In genomic region chr19:46478242-46478641, GRCm38 (mm10) we compare ENCODE assay signal across 8 mouse cellular contexts. TPM values are rescaled to one million over a fixed set of nuclear protein-coding genes. Genes with fewer than 3 reads are reported as not detected.
DNase-seq lines count a peak whose midpoint lies in the region; ATAC-seq and TF ChIP-seq lines count a peak whose summit lies in the region.

No protein-coding gene starts in this region.

- H3K27me3 ChIP-seq in midbrain, embryonic 13.5 days: no peaks in the 10 kb centered on the region
- no peaks in the 10 kb centered on the region for H3K27me3 ChIP-seq in midbrain, embryonic 15.5 days (replicated peaks)
- H3K27me3 ChIP-seq in embryonic facial prominence, embryonic 15.5 days: no peaks in the 10 kb centered on the region
- no peaks in the 10 kb centered on the region for H3K27me3 ChIP-seq in hindbrain, postnatal 0 days (ENCODE audit: insufficient read depth, low read length)
- no peaks in the 10 kb centered on the region for H3K27me3 ChIP-seq in stomach, embryonic 14.5 days (ENCODE audit: control insufficient read depth, insufficient read depth, low read length)

- H3K27ac ChIP-seq in midbrain, embryonic 13.5 days: peak overlapping the region; percentile 36; the same call in 1 of the 2 replicates
- H3K27ac ChIP-seq in midbrain, embryonic 15.5 days: no peak overlapping the region
- peak overlapping the region; percentile 87 for H3K27ac ChIP-seq in embryonic facial prominence, embryonic 15.5 days (replicated peaks)
- H3K27ac ChIP-seq in hindbrain, postnatal 0 days: peak overlapping the region; percentile 48; the same call in 1 of the 2 replicates
- peak overlapping the region; percentile 87; the same call in 1 of the 2 replicates for H3K27ac ChIP-seq in stomach, embryonic 14.5 days (ENCODE audit: low read length)

- no peak overlapping the region for H3K4me3 ChIP-seq in midbrain, embryonic 13.5 days (replicated peaks)
- no peak overlapping the region for H3K4me3 ChIP-seq in midbrain, embryonic 15.5 days
- H3K4me3 ChIP-seq in embryonic facial prominence, embryonic 15.5 days (replicated peaks): no peak overlapping the region
- no peak overlapping the region for H3K4me3 ChIP-seq in hindbrain, postnatal 0 days (ENCODE audit: low read length)
- H3K4me3 ChIP-seq in stomach, embryonic 14.5 days (ENCODE audit: low read depth, low read length): no peak overlapping the region

- WGBS in midbrain, embryonic 13.5 days: 90% methylated on average over 4 of the region's 4 CpGs
- WGBS in midbrain, embryonic 15.5 days: 87% methylated on average over 4 of the region's 4 CpGs
- WGBS in embryonic facial prominence, embryonic 15.5 days: 70% methylated on average over 4 of the region's 4 CpGs
- WGBS in hindbrain, postnatal 0 days: 64% methylated on average over 4 of the region's 4 CpGs
- 74% methylated on average over 4 of the region's 4 CpGs for WGBS in stomach, embryonic 14.5 days

- H3K36me3 ChIP-seq in midbrain, embryonic 13.5 days: peaks cover 53% of the 10 kb centered on the region
- no peaks in the 10 kb centered on the region for H3K36me3 ChIP-seq in midbrain, embryonic 15.5 days (replicated peaks)
- H3K36me3 ChIP-seq in embryonic facial prominence, embryonic 15.5 days: peaks cover 41% of the 10 kb centered on the region
- peaks cover 11% of the 10 kb centered on the region for H3K36me3 ChIP-seq in hindbrain, postnatal 0 days (ENCODE audit: insufficient read depth, low read length)
- H3K36me3 ChIP-seq in stomach, embryonic 14.5 days (ENCODE audit: control insufficient read depth, insufficient read depth, low read length): peaks cover 21% of the 10 kb centered on the region

- ATAC-seq in midbrain, embryonic 13.5 days: no peak
- no peak for ATAC-seq in midbrain, embryonic 15.5 days (replicated peaks)
- ATAC-seq in embryonic facial prominence, embryonic 15.5 days (ENCODE audit: insufficient number of reproducible peaks, low FRiP score, low TSS enrichment, low read depth): no peak
- ATAC-seq in hindbrain, postnatal 0 days: no peak
- no peak for ATAC-seq in stomach, embryonic 14.5 days (ENCODE audit: insufficient number of reproducible peaks, insufficient read depth, low FRiP score, low read depth)

- peaks cover 46% of the 10 kb centered on the region for H3K4me1 ChIP-seq in midbrain, embryonic 13.5 days (replicated peaks)
- H3K4me1 ChIP-seq in midbrain, embryonic 15.5 days: peaks cover 32% of the 10 kb centered on the region
- H3K4me1 ChIP-seq in embryonic facial prominence, embryonic 15.5 days: peaks cover 69% of the 10 kb centered on the region
- peaks cover 15% of the 10 kb centered on the region for H3K4me1 ChIP-seq in hindbrain, postnatal 0 days (ENCODE audit: insufficient read depth, low read length)
- peaks cover 60% of the 10 kb centered on the region for H3K4me1 ChIP-seq in stomach, embryonic 14.5 days (ENCODE audit: control insufficient read depth, insufficient read depth, low read length)

- no peak for DNase-seq in hindbrain, postnatal 0 days (ENCODE audit: low spot score)
- no peak for DNase-seq in spleen, adult 18-20 months
- DNase-seq in natural killer cell, adult 2 months (ENCODE audit: low spot score in 2 of 2): no peak
- no peak for DNase-seq in thymus, postnatal 36 days

- 0 out of 2 replicates have a peak overlapping the region, but pooled peaks have one; percentile 6 for H3K9ac ChIP-seq in midbrain, embryonic 13.5 days (replicated peaks)
- H3K9ac ChIP-seq in midbrain, embryonic 15.5 days: no peak overlapping the region
- H3K9ac ChIP-seq in embryonic facial prominence, embryonic 15.5 days: no peak overlapping the region
- no peak overlapping the region for H3K9ac ChIP-seq in hindbrain, postnatal 0 days (replicated peaks; ENCODE audit: low read length)
- no peak overlapping the region for H3K9ac ChIP-seq in stomach, embryonic 14.5 days (replicated peaks; ENCODE audit: low read depth, low read length)

- H3K9me3 ChIP-seq in midbrain, embryonic 13.5 days: no peaks in the 10 kb centered on the region
- no peaks in the 10 kb centered on the region for H3K9me3 ChIP-seq in midbrain, embryonic 15.5 days
- H3K9me3 ChIP-seq in embryonic facial prominence, embryonic 15.5 days (replicated peaks): no peaks in the 10 kb centered on the region
- H3K9me3 ChIP-seq in hindbrain, postnatal 0 days (ENCODE audit: low read length): no peaks in the 10 kb centered on the region
- H3K9me3 ChIP-seq in stomach, embryonic 14.5 days (ENCODE audit: control insufficient read depth, low read depth, low read length): no peaks in the 10 kb centered on the region

- H3K4me2 ChIP-seq in midbrain, embryonic 13.5 days (replicated peaks): no peak overlapping the region
- H3K4me2 ChIP-seq in midbrain, embryonic 15.5 days: no peak overlapping the region
- no peak overlapping the region for H3K4me2 ChIP-seq in embryonic facial prominence, embryonic 15.5 days (replicated peaks)
- no peak overlapping the region for H3K4me2 ChIP-seq in hindbrain, postnatal 0 days (ENCODE audit: low read depth, low read length)
- H3K4me2 ChIP-seq in stomach, embryonic 14.5 days (replicated peaks; ENCODE audit: low read depth, low read length): no peak overlapping the region

- no peak for TF ChIP-seq CTCF in hindbrain, postnatal 0 days (IDR thresholded peaks at IDR 0.05; ENCODE audit: low read depth)

RNA-seq across cellular contexts. Expression of gene Trim8, which starts 23.3 kb away (rescaled TPM):
- polyA plus RNA-seq in midbrain, embryonic 13.5 days (2015; fragmentation: Nextera tagmentation; extraction: Ambion mirVana): 27.7 and 33.0 TPM in 2 replicates
- polyA plus RNA-seq in midbrain, embryonic 15.5 days (2015; fragmentation: Nextera tagmentation; extraction: Ambion mirVana): 29.9 and 30.5 TPM in 2 replicates
- polyA plus RNA-seq in embryonic facial prominence, embryonic 15.5 days (2015; fragmentation: Nextera tagmentation; extraction: Ambion mirVana): 20.7 and 21.7 TPM in 2 replicates
- 108 and 115 TPM in 2 replicates for total RNA-seq in hindbrain, postnatal 0 days (2014; rRNA removed)
- 28.8 and 29.7 TPM in 2 replicates for polyA plus RNA-seq in hindbrain, postnatal 0 days (2015; fragmentation: Nextera tagmentation; extraction: Ambion mirVana)
- polyA plus RNA-seq in stomach, embryonic 14.5 days (2014; fragmentation: Nextera tagmentation; extraction: Ambion mirVana): 22.3 and 23.5 TPM in 2 replicates
